Mouse (Mus musculus): ENCODE results near the gene Ncapd2. TPM values are rescaled to one million over a fixed set of nuclear protein-coding genes. Genes with fewer than 3 reads are reported as not detected.

The Ncapd2 gene
- total and polyA plus RNA-seq, 3 experiments = 79.6 to 301 (median 147) TPM

GRCm38 (mm10) chr6:125193390-125193789 lies 1.9 kb upstream of the Ncapd2 start:
- Histone ChIP-seq H3K4me3 (replicated peaks in 1 of 3; ENCODE audit: low read depth in 2 of 3, low read length in 2 of 3, poor library complexity in 1 of 3) (no peak overlapping the region), H3K36me3 (replicated peaks in 1 of 2; ENCODE audit: control insufficient read depth in 1 of 2, insufficient read depth in 1 of 2, low read length in 1 of 2) (peaks cover 12 to 37% of the 10 kb centered on the region in 2 experiments), H3K27ac (ENCODE audit: insufficient read depth, low read depth) (no peak overlapping the region), H3K27me3 (replicated peaks) (no peaks in the 10 kb centered on the region), H3K79me2 (replicated peaks; ENCODE audit: control insufficient read depth, extremely low read depth, insufficient read depth, poor library complexity, severe bottlenecking) (peaks cover 37% of the 10 kb centered on the region), H3K9ac (ENCODE audit: insufficient read depth, low read depth) (0 out of 2 replicates have a peak overlapping the region, but pooled peaks have one; percentile 28), H3K4me2 (ENCODE audit: insufficient read depth, low read depth, poor library complexity, severe bottlenecking) (peak overlapping the region; percentile 96), H3K9me3 (replicated peaks; ENCODE audit: low read length) (no peaks in the 10 kb centered on the region), H3K4me1 (ENCODE audit: control insufficient read depth in 1 of 2, insufficient read depth in 2 of 2) (peaks cover 0 to 21% of the 10 kb centered on the region in 2 experiments; a peak in 2 of 4 replicates)
- TF ChIP-seq USF1 (IDR thresholded peaks at IDR 0.05; ENCODE audit: low read depth, low read length) (no peak), MXI1 (IDR thresholded peaks at IDR 0.05; ENCODE audit: low read depth, low read length) (no peak), RAD21 (IDR thresholded peaks at IDR 0.05; ENCODE audit: low read depth, low read length) (no peak), IRF4 (IDR thresholded peaks at IDR 0.05; ENCODE audit: low read depth, low read length) (no peak), TBP (conservative IDR thresholded peaks at IDR 0.05; ENCODE audit: low read depth, low read length) (no peak), MEF2A (IDR thresholded peaks at IDR 0.05; ENCODE audit: borderline replicate concordance, low read depth, low read length) (no peak), NELFE (IDR thresholded peaks at IDR 0.05; ENCODE audit: low read depth, low read length) (no peak), GABPA (IDR thresholded peaks at IDR 0.05; ENCODE audit: insufficient replicate concordance, low read depth, low read length) (no peak), MAX (IDR thresholded peaks at IDR 0.05; ENCODE audit: low read length) (no peak), ZNF384 (IDR thresholded peaks at IDR 0.05; ENCODE audit: low read depth, low read length) (no peak), EP300 (IDR thresholded peaks at IDR 0.05; ENCODE audit: low read length) (no peak), JUND (conservative IDR thresholded peaks at IDR 0.05; ENCODE audit: low read depth, low read length) (no peak), KAT2A (IDR thresholded peaks at IDR 0.05; ENCODE audit: insufficient replicate concordance, low read length) (no peak), BHLHE40 (IDR thresholded peaks at IDR 0.05; ENCODE audit: low read depth, low read length) (no peak)
- DNase-seq (ENCODE audit: extremely low read depth) = peak; percentile 8
- dilution Hi-C loops (cut with MboI; ENCODE audit: extremely low pct_ligation_motif_present, extremely low pct_unique_long_range_greater_than_20kb, low sequenced_read_pairs) (no loop called here), in situ Hi-C loops (cut with MboI; ENCODE audit: low pct_ligation_motif_present, low pct_unique_long_range_greater_than_20kb, low sequenced_read_pairs) (no loop called here)

DNA sequence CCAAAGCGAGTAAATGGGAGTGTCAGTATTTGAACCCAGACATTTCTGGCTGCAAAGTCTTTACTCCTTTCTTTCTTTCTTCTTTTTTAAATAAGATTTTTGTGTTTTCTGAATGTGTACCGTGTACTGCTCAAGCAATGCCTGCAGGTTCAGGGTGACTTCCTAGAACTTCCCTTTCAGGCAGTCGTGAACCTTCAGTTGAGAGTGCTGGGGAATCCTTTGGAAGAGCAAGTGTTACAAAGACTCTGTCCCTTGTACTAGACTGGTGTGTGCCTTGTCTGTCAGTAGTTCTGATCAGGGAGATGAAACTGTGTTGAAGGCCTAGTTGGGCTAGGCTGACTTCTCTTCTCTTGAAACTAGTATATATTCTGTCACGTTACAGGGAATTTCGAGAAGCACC lies 1.3 kb upstream of the Ncapd2 start:
- H3K4me3 ChIP-seq (replicated peaks in 1 of 3; ENCODE audit: low read depth in 2 of 3, low read length in 2 of 3, poor library complexity in 1 of 3) = peak overlapping the region; percentile 87 to 95 (median 95)
- dilution Hi-C loops (cut with MboI; ENCODE audit: extremely low pct_ligation_motif_present, extremely low pct_unique_long_range_greater_than_20kb, low sequenced_read_pairs) = no loop called here
- peak; percentile 6 for DNase-seq (ENCODE audit: extremely low read depth)

More for the DNA sequence above, 1.3 kb upstream of the Ncapd2 start:
- in situ Hi-C loops (cut with MboI; ENCODE audit: low pct_ligation_motif_present, low pct_unique_long_range_greater_than_20kb, low sequenced_read_pairs) = no loop called here
- peaks cover 37% of the 10 kb centered on the region for H3K79me2 ChIP-seq (replicated peaks; ENCODE audit: control insufficient read depth, extremely low read depth, insufficient read depth, poor library complexity, severe bottlenecking)
- peak overlapping the region; percentile 28; the same call in 1 of the 2 replicates for H3K27ac ChIP-seq (ENCODE audit: insufficient read depth, low read depth)
- peak overlapping the region; percentile 93 for H3K9ac ChIP-seq (ENCODE audit: insufficient read depth, low read depth)
- peaks cover 0 to 21% of the 10 kb centered on the region in 2 experiments; a peak in 2 of 4 replicates for H3K4me1 ChIP-seq (ENCODE audit: control insufficient read depth in 1 of 2, insufficient read depth in 2 of 2)
- H3K4me2 ChIP-seq (ENCODE audit: insufficient read depth, low read depth, poor library complexity, severe bottlenecking) = peak overlapping the region; percentile 96
- no peaks in the 10 kb centered on the region for H3K9me3 ChIP-seq (replicated peaks; ENCODE audit: low read length)
- peaks cover 17 to 40% of the 10 kb centered on the region in 2 experiments for H3K36me3 ChIP-seq (replicated peaks in 1 of 2; ENCODE audit: control insufficient read depth in 1 of 2, insufficient read depth in 1 of 2, low read length in 1 of 2)
- no peaks in the 10 kb centered on the region for H3K27me3 ChIP-seq (replicated peaks)
- TF ChIP-seq NRF1 (IDR thresholded peaks at IDR 0.05; ENCODE audit: low read depth, low read length) (no peak), CHD1 (IDR thresholded peaks at IDR 0.05; ENCODE audit: low read depth, low read length) (no peak), GABPA (IDR thresholded peaks at IDR 0.05; ENCODE audit: insufficient replicate concordance, low read depth, low read length) (no peak), CHD2 (IDR thresholded peaks at IDR 0.05; ENCODE audit: low read length) (no peak), USF2 (conservative IDR thresholded peaks at IDR 0.05; ENCODE audit: low read depth, low read length) (no peak), TBP (conservative IDR thresholded peaks at IDR 0.05; ENCODE audit: low read depth, low read length) (no peak), PAX5 (IDR thresholded peaks at IDR 0.05; ENCODE audit: low read length) (no peak), UBTF (IDR thresholded peaks at IDR 0.05; ENCODE audit: low read depth, low read length) (no peak)

All from CH12.LX (cell line).